Mouse (Mus musculus) testis, adult 2 months (tissue): ENCODE measurements around the gene Pdgfc. TPM values are rescaled to one million over a fixed set of nuclear protein-coding genes. Genes with fewer than 3 reads are reported as not detected.

ENCODE experiments used
- H3K27ac ChIP-seq: fragments of 200-500 bp; 2 replicates; pipeline ENCODE4 v1.5.1; 2012; ENCODE audit warnings: low read depth, low read length; ENCODE audit not compliant: control insufficient read depth, insufficient read depth
- H3K27me3 ChIP-seq: fragments of 200-500 bp; 2 replicates; pipeline ENCODE4 v1.6.1; 2012; ENCODE audit warnings: mild to moderate bottlenecking, low read length, moderate library complexity; ENCODE audit not compliant: control insufficient read depth, insufficient read depth
- H3K36me3 ChIP-seq: fragments of 200-500 bp; 2 replicates; pipeline ENCODE4 v1.6.1; 2012; ENCODE audit warnings: mild to moderate bottlenecking, low read length; ENCODE audit not compliant: control insufficient read depth, insufficient read depth
- H3K4me1 ChIP-seq: fragments of 200-500 bp; 2 replicates; pipeline ENCODE4 v1.6.1; 2012; ENCODE audit warnings: low read length; ENCODE audit not compliant: control insufficient read depth, insufficient read depth
- H3K4me3 ChIP-seq: fragments of 200-500 bp; 2 replicates; pipeline ENCODE4 v1.5.1; 2012; ENCODE audit warnings: low read depth, mild to moderate bottlenecking, low read length, moderate library complexity, mixed read lengths; ENCODE audit not compliant: control insufficient read depth
- CTCF ChIP-seq: fragments of 200-500 bp; IDR thresholded peaks from 2 replicates; pipeline ENCODE4 v1.5.1; 2012; ENCODE audit warnings: low read depth, mild to moderate bottlenecking, inconsistent platforms, low read length, moderate library complexity; ENCODE audit not compliant: control insufficient read depth, insufficient read depth, insufficient replicate concordance
- POLR2A ChIP-seq: fragments of 200-500 bp; IDR thresholded peaks from 2 replicates; pipeline ENCODE4 v1.6.1; 2012; ENCODE audit warnings: low read depth, mild to moderate bottlenecking, inconsistent platforms, low read length, moderate library complexity; ENCODE audit not compliant: control insufficient read depth
- polyA plus RNA-seq: library from polyadenylated mRNA; depleted of rRNA; stranded (reverse); fragments of >200 nt; gene quantifications from 2 replicates; pipeline ENCODE4 v1.2.3, GENCODE M21; 2012

The Pdgfc gene
- polyA plus RNA-seq, 1 experiment: 3.7 TPM

DNA sequence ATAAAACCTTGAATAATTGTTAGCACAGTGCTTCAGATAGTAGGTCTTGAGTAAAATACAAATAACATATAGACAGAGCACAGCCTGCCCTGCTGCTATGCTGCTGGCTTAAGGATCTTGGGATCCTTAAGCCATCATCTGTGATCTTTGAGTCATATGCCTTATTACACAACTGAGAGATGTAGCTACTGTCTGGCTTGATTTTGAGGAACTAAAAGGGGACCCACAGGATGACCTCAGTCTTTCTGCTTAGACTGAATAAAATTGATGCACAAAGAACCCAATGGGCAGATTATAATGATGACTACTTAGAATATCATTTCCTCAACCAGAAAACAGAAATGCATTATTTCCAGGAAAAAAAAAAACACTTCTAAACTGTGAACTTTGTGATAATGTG lies 15.3 kb downstream of the Pdgfc start:
- no peaks in the 10 kb centered on the region for H3K27me3 ChIP-seq
- TF ChIP-seq POLR2A (no peak), CTCF (no peak)
- H3K4me3 ChIP-seq: no peak overlapping the region
- no peaks in the 10 kb centered on the region for H3K4me1 ChIP-seq
- H3K27ac ChIP-seq: no peak overlapping the region
- H3K36me3 ChIP-seq: no peaks in the 10 kb centered on the region

DNA sequence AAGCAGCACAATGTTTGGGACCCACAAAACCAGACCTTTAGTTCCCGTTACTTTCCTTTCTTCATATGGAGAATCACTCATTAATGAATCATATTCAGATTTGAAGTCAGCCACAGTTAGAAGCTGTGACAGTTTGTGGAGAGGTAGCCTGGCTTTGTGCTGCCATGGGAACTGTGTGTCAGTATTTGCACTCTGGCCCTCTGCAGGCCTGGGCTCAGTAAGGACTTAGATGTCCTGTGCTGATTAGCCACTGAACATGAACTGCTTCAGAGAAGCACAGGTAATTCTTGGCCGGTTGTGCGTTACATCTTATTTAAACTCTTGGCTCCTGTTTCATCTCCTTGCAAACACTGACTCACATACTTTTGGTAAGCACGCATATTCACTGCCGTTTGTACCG lies 16.2 kb downstream of the Pdgfc start:
- Histone ChIP-seq H3K36me3 (no peaks in the 10 kb centered on the region), H3K4me1 (no peaks in the 10 kb centered on the region), H3K27me3 (no peaks in the 10 kb centered on the region), H3K27ac (no peak overlapping the region), H3K4me3 (no peak overlapping the region)
- TF ChIP-seq CTCF (no peak), POLR2A (no peak)

DNA sequence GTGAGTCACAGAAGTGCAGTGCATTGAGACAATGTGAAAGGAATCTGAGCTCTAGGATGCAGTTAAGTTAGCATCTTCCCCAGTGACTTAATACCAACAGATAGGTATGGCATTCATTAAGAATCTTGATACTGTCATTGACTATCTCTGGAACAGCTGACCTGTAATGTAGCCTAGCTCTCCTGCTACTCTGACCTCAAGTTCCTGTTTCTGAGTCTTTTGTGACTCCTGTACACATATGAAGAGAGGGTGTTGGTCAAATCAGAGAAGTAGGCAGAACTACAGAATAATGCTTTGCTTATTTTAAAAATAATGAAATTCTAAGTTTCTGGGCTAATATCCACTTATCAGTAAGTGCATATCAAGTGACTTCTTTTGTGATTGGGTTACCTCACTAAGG lies 17.9 kb downstream of the Pdgfc start:
- H3K4me1 ChIP-seq: no peaks in the 10 kb centered on the region
- TF ChIP-seq POLR2A (no peak), CTCF (no peak)
- no peaks in the 10 kb centered on the region for H3K36me3 ChIP-seq
- H3K27me3 ChIP-seq: no peaks in the 10 kb centered on the region
- no peak overlapping the region for H3K27ac ChIP-seq
- H3K4me3 ChIP-seq: no peak overlapping the region

DNA sequence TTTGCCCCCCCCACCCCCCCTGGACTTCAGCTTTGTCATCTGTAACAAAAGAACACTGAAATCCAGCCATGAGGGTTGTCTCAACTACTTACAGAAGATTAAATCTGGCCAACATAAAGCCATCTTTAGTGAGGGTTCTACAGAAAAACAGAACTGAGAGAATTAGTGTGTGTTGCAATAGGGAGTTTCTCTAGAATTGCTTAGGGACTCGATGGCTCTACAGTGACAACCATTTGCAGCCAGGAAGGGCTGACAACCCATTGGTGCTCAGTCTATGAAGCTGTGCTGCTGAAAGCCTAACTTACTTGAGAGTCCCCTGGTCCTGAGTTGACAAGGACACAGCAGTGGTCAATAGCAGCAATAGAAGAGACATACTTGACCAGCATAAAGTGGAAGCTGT lies 21.5 kb downstream of the Pdgfc start:
- Histone ChIP-seq H3K27ac (no peak overlapping the region), H3K36me3 (no peaks in the 10 kb centered on the region), H3K4me3 (no peak overlapping the region), H3K4me1 (no peaks in the 10 kb centered on the region), H3K27me3 (no peaks in the 10 kb centered on the region)
- TF ChIP-seq POLR2A: no peak
- TF ChIP-seq CTCF: no peak

DNA sequence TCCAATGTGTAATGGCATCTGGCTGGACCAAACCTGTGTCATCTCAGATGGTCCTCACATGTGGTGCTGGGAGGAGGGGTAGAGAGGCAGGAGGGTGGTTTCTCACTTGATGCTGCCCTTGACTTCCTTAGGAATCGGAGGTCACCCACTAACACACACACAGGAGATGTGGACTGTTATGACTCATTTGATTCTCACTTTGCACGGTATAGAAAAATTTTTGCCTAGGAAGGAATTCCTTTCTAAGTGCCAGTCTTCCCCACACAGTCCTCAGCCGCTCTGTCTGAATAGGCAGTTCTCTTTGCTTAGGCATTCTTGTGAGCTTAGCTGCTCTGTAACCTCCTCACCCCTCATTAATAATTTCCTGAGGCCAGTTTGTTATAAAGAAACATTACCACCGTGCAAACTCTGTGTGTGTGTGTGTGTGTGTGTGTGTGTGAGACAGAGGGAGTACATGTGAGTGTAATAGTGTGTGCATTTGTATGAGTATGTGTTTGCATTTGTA lies 22.4 kb downstream of the Pdgfc start:
- Histone ChIP-seq H3K27me3 (no peaks in the 10 kb centered on the region), H3K4me1 (no peaks in the 10 kb centered on the region), H3K4me3 (no peak overlapping the region), H3K27ac (no peak overlapping the region), H3K36me3 (no peaks in the 10 kb centered on the region)
- TF ChIP-seq CTCF: no peak
- TF ChIP-seq POLR2A: no peak

DNA sequence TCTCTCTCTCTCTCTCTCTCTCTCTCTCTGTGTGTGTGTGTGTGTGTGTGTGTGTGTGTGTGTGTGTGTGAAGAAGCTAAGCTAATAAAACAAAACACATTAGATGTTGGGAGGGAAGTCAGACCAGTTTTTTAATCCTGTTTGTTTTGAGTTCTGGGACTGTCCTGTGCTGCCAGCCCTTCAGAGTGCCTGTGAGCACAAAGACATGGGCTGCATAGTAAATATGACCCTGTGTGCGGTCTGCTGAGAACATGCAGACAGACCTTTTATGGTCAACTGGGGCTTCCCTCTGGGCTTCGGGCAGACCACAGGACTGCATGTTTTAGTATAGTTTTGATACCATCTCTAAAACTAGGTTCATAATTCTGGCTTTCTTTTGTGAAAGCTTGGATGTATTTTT lies 32.3 kb downstream of the Pdgfc start:
- no peak overlapping the region for H3K27ac ChIP-seq

DNA sequence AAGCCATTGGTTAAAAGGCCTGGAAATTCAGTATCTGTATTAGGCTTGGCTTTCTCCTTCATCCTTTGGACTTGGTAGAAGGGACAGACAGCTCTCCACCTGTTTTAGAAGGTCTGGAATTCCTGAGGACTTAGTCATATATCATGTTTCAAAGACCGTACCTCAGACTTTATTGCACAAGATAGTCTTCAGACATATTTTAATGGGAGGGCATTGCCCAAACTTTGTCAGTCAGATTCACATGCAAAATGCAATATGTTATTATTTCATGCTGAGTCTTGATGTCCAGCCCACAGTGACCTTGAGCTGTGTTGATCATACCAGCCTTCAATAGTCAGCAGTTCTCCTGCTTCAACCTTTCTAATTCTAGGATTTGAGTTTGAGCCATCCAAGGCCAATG lies 64.9 kb downstream of the Pdgfc start:
- H3K27me3 ChIP-seq: no peaks in the 10 kb centered on the region
- H3K27ac ChIP-seq: no peak overlapping the region
- H3K4me1 ChIP-seq: no peaks in the 10 kb centered on the region
- H3K4me3 ChIP-seq: no peak overlapping the region
- no peaks in the 10 kb centered on the region for H3K36me3 ChIP-seq
- TF ChIP-seq CTCF (no peak), POLR2A (no peak)

More for the DNA sequence above, 32.3 kb downstream of the Pdgfc start:
- H3K36me3 ChIP-seq: no peaks in the 10 kb centered on the region
- no peaks in the 10 kb centered on the region for H3K27me3 ChIP-seq
- no peaks in the 10 kb centered on the region for H3K4me1 ChIP-seq
- no peak overlapping the region for H3K4me3 ChIP-seq
- no peak for TF ChIP-seq CTCF
- TF ChIP-seq POLR2A: no peak

DNA sequence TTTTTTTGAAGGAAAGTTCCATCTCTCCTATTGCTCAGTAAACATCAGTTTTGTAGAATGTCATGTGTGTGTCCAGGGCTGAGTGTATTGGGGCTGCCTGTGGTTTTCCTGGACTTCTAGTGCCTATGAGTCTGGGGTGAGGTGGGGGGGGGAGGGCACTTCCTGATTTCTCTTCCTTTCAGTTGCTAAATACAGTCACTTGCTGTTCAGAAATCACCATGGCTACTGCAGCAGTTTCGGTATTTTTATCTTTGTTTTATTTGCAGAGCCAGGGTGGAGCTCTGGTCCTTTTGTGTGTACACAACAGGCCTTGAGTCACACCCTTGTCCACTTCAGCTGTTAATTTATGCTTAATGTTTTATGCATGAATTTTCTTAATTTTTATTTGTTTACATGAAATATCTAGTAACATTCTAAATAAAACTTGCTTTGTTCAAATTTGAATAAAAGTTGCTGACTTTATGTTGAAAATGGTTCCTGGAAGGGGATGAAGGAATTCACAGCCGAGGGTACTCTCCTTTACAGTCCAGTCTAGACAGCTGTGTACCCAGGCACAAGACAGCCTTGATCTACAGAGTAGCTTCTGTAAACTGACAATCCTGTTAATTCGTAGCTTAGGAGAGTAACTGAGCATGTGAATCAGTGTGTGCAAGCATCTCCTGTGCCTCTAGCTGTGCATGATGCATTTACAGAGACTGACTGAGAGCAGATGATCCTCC lies 66.1 kb downstream of the Pdgfc start:
- H3K27me3 ChIP-seq: no peaks in the 10 kb centered on the region
- H3K4me3 ChIP-seq: no peak overlapping the region
- no peaks in the 10 kb centered on the region for H3K4me1 ChIP-seq
- TF ChIP-seq POLR2A (no peak), CTCF (no peak)
- H3K27ac ChIP-seq: no peak overlapping the region
- H3K36me3 ChIP-seq: no peaks in the 10 kb centered on the region
